Mouse (Mus musculus) intestine, embryonic 16.5 days (tissue): ENCODE results near the gene Sort1. TPM values are rescaled to one million over a fixed set of nuclear protein-coding genes. Genes with fewer than 3 reads are reported as not detected.

Experiments used
- ATAC-seq: fragments of 200-750 bp; cut with Nextera tagmentation; 2 replicates; pipeline ENCODE4 v1.8.0; 2017; ENCODE audit warnings: moderate TSS enrichment, moderate library complexity
- H3K27ac ChIP-seq: fragments of 300-500 bp; sonication (generic); 2 replicates; pipeline ENCODE4 v1.5.1; 2014; ENCODE audit warnings: mild to moderate bottlenecking, low read length
- H3K27me3 ChIP-seq: fragments of 300-500 bp; sonication (generic); replicated peaks from 2 replicates; pipeline ENCODE4 v1.6.1; 2014; ENCODE audit warnings: low read length, control low read depth, mixed read lengths; ENCODE audit not compliant: control insufficient read depth, insufficient read depth
- H3K36me3 ChIP-seq: fragments of 300-500 bp; sonication (generic); 2 replicates; pipeline ENCODE4 v1.6.1; 2014; ENCODE audit warnings: low read length, control low read depth; ENCODE audit not compliant: control insufficient read depth, insufficient read depth
- H3K4me1 ChIP-seq: fragments of 300-500 bp; sonication (generic); 2 replicates; pipeline ENCODE4 v1.6.1; 2014; ENCODE audit warnings: low read length, control low read depth, mixed read lengths; ENCODE audit not compliant: control insufficient read depth, insufficient read depth
- H3K4me2 ChIP-seq: fragments of 300-500 bp; sonication (generic); 2 replicates; pipeline ENCODE4 v1.6.1; 2014; ENCODE audit warnings: low read depth, low read length, control low read depth
- H3K4me3 ChIP-seq: fragments of 300-500 bp; sonication (generic); 2 replicates; pipeline ENCODE4 v1.5.1; 2014; ENCODE audit warnings: mild to moderate bottlenecking, low read length
- H3K9ac ChIP-seq: fragments of 300-500 bp; sonication (generic); 2 replicates; pipeline ENCODE4 v1.6.1; 2014; ENCODE audit warnings: low read depth, low read length
- H3K9me3 ChIP-seq: fragments of 300-500 bp; sonication (generic); 2 replicates; pipeline ENCODE4 v1.6.1; 2016; ENCODE audit warnings: low read length, control low read depth; ENCODE audit not compliant: control insufficient read depth
- WGBS: fragments of 180-500 bp; shearing (Covaris S2); extraction: QIAGEN DNeasy Blood & Tissue Kit; methylation state at CpG from one replicate; pipeline ENCODE4 v1.1.7; 2014; 5-methylcytosine and 5-hydroxymethylcytosine counted together
- polyA plus RNA-seq: library from polyadenylated mRNA; unstranded; fragments of >200 nt; fragmentation: Nextera tagmentation; extraction: Ambion mirVana; gene quantifications from 2 replicates; pipeline ENCODE4 v1.2.1, GENCODE M21; 2015

Gene Sort1
- polyA plus RNA-seq, 1 experiment from 2014 or later = 3.7 TPM

- Histone ChIP-seq H3K4me1 (no peaks in the 10 kb centered on the region), H3K9me3 (no peaks in the 10 kb centered on the region), H3K4me3 (no peak overlapping the region), H3K9ac (no peak overlapping the region), H3K36me3 (no peaks in the 10 kb centered on the region), H3K27ac (no peak overlapping the region), H3K4me2 (no peak overlapping the region), H3K27me3 (no peaks in the 10 kb centered on the region)
- 91% methylated on average over 3 of the region's 3 CpGs for WGBS
- no peak for ATAC-seq
These were observed 39.1 kb downstream of the Sort1 start for GRCm38 (mm10) chr3:108322962-108323361.

- Histone ChIP-seq H3K9ac (no peak overlapping the region), H3K27ac (no peak overlapping the region), H3K4me3 (no peak overlapping the region), H3K4me2 (no peak overlapping the region), H3K9me3 (no peaks in the 10 kb centered on the region), H3K36me3 (no peaks in the 10 kb centered on the region), H3K4me1 (no peaks in the 10 kb centered on the region), H3K27me3 (no peaks in the 10 kb centered on the region)
- WGBS = 80% methylated on average over 4 of the region's 4 CpGs
- no peak for ATAC-seq
These were observed 41.0 kb downstream of the Sort1 start for GRCm38 (mm10) chr3:108324837-108325236.

- no peak for ATAC-seq
- no peak overlapping the region for H3K4me3 ChIP-seq
- no peaks in the 10 kb centered on the region for H3K27me3 ChIP-seq
- H3K9ac ChIP-seq = no peak overlapping the region
- H3K9me3 ChIP-seq = no peaks in the 10 kb centered on the region
- H3K36me3 ChIP-seq = no peaks in the 10 kb centered on the region
- no peaks in the 10 kb centered on the region for H3K4me1 ChIP-seq
- H3K27ac ChIP-seq = no peak overlapping the region
- H3K4me2 ChIP-seq = no peak overlapping the region
- 81% methylated on average over 9 of the region's 9 CpGs for WGBS
These were observed 41.6 kb downstream of the Sort1 start for GRCm38 (mm10) chr3:108325521-108325920.

- Histone ChIP-seq H3K9me3 (no peaks in the 10 kb centered on the region), H3K4me3 (no peak overlapping the region), H3K9ac (no peak overlapping the region), H3K27me3 (no peaks in the 10 kb centered on the region), H3K4me2 (no peak overlapping the region), H3K36me3 (no peaks in the 10 kb centered on the region), H3K4me1 (no peaks in the 10 kb centered on the region), H3K27ac (no peak overlapping the region)
- 87% methylated on average over 8 of the region's 8 CpGs for WGBS
- ATAC-seq = no peak
These were observed 43.4 kb downstream of the Sort1 start for GRCm38 (mm10) chr3:108327275-108327674.

GRCm38 (mm10) chr3:108327916-108328315 is 44.0 kb downstream of the Sort1 start:
- Histone ChIP-seq H3K4me1 (no peaks in the 10 kb centered on the region), H3K4me2 (no peak overlapping the region), H3K27ac (peak overlapping the region; percentile 70; the same call in 1 of the 2 replicates), H3K9me3 (no peaks in the 10 kb centered on the region), H3K27me3 (no peaks in the 10 kb centered on the region), H3K9ac (no peak overlapping the region), H3K4me3 (no peak overlapping the region), H3K36me3 (no peaks in the 10 kb centered on the region)
- WGBS = 52% methylated on average over 3 of the region's 3 CpGs
- ATAC-seq = peak; percentile 58; the same call in 1 of the 2 replicates

- ATAC-seq = peak; percentile 60; the same call in 1 of the 2 replicates
- WGBS = 51% methylated on average over 9 of the region's 9 CpGs
These were observed 44.6 kb downstream of the Sort1 start for GRCm38 (mm10) chr3:108328441-108328841.

GRCm38 (mm10) chr3:108330812-108331211 is 46.9 kb downstream of the Sort1 start:
- ATAC-seq = no peak
- Histone ChIP-seq H3K4me1 (no peaks in the 10 kb centered on the region), H3K27me3 (no peaks in the 10 kb centered on the region), H3K9me3 (no peaks in the 10 kb centered on the region), H3K4me2 (no peak overlapping the region), H3K4me3 (no peak overlapping the region), H3K36me3 (no peaks in the 10 kb centered on the region; the same call in 1 of the 2 replicates), H3K27ac (no peak overlapping the region), H3K9ac (no peak overlapping the region)
- WGBS = 90% methylated on average over 6 of the region's 6 CpGs

More at GRCm38 (mm10) chr3:108328441-108328841, 44.6 kb downstream of the Sort1 start:
- Histone ChIP-seq H3K27me3 (no peaks in the 10 kb centered on the region), H3K27ac (peak overlapping the region; percentile 70), H3K4me3 (no peak overlapping the region), H3K36me3 (no peaks in the 10 kb centered on the region), H3K4me1 (no peaks in the 10 kb centered on the region), H3K4me2 (no peak overlapping the region), H3K9ac (0 out of 2 replicates have a peak overlapping the region, but pooled peaks have one; percentile 6), H3K9me3 (no peaks in the 10 kb centered on the region)

- Histone ChIP-seq H3K36me3 (no peaks in the 10 kb centered on the region; the same call in 1 of the 2 replicates), H3K27me3 (no peaks in the 10 kb centered on the region), H3K27ac (no peak overlapping the region), H3K4me2 (no peak overlapping the region), H3K4me3 (no peak overlapping the region), H3K9me3 (no peaks in the 10 kb centered on the region), H3K4me1 (no peaks in the 10 kb centered on the region), H3K9ac (no peak overlapping the region)
- ATAC-seq = no peak
- 91% methylated on average over 5 of the region's 5 CpGs for WGBS
These were observed 53.0 kb downstream of the Sort1 start for GRCm38 (mm10) chr3:108336878-108337277.

GRCm38 (mm10) chr3:108341040-108341439 is 57.2 kb downstream of the Sort1 start:
- Histone ChIP-seq H3K9ac (no peak overlapping the region), H3K9me3 (no peaks in the 10 kb centered on the region), H3K36me3 (no peaks in the 10 kb centered on the region), H3K4me2 (no peak overlapping the region), H3K27ac (no peak overlapping the region), H3K4me3 (no peak overlapping the region), H3K4me1 (no peaks in the 10 kb centered on the region), H3K27me3 (no peaks in the 10 kb centered on the region)
- 71% methylated on average over 2 of the region's 2 CpGs for WGBS
- ATAC-seq = no peak

- Histone ChIP-seq H3K9ac (no peak overlapping the region), H3K9me3 (no peaks in the 10 kb centered on the region), H3K27ac (no peak overlapping the region), H3K4me1 (no peaks in the 10 kb centered on the region), H3K36me3 (no peaks in the 10 kb centered on the region), H3K4me3 (no peak overlapping the region), H3K4me2 (no peak overlapping the region), H3K27me3 (no peaks in the 10 kb centered on the region)
- 85% methylated on average over 7 of the region's 7 CpGs for WGBS
- ATAC-seq = no peak
These were observed 58.3 kb downstream of the Sort1 start for GRCm38 (mm10) chr3:108342185-108342584.
